Mouse (Mus musculus): Measurements from ENCODE around the gene Pianp.

The Pianp gene

DNA sequence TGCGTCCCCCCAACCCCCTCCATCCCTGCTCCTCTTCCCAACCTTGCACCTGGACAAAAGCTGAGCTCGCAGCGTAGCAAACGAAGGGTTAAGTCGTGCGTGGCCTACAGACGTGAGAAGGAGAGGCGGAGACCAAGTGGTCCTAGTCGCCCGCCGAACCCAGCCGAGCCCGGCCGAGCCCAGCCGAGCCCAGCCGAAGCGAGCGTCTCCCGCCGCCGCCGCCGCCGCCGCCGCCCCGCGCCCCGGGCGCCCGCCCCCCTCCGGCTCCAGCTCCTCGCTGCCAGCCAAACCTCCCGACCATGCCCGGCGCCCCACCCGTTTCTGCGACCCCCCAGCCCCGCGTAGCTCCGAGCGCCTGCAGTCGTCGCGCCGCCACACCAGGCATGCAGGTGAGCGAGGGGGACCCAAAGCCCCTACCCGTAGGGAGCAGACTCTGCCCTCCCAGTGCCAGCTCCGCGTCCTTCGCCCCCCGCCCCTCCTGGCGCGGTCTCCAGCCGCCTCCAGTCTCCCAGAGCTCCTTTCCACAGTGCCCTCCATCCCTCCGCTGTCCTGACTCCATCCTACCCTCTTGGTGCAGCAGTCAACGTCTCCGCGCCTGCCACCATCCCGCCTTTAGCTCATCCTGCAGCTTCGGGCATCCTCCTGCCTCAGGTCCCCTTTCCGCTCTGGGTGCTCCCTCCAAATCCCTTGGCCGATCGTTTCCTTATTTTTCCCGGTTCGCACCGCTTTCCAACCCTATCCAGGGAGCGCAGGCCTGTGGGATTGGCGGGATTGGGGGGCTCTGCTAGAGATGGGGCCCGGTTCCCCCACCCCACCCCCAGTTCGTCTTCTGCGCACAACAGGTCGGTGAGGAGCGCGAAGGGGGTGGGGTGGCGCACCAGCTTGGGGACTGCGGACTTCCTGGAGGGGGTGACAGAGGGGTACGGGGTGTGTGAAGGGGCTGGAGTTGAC lies at the start of gene Pianp:
Pianp (plus strand) TSS at position 144 of the 951 bp plus-strand sequence.
- DNase-seq (ENCODE audit: low spot score in 2 of 2), result peak; percentile 60 to 86

DNA sequence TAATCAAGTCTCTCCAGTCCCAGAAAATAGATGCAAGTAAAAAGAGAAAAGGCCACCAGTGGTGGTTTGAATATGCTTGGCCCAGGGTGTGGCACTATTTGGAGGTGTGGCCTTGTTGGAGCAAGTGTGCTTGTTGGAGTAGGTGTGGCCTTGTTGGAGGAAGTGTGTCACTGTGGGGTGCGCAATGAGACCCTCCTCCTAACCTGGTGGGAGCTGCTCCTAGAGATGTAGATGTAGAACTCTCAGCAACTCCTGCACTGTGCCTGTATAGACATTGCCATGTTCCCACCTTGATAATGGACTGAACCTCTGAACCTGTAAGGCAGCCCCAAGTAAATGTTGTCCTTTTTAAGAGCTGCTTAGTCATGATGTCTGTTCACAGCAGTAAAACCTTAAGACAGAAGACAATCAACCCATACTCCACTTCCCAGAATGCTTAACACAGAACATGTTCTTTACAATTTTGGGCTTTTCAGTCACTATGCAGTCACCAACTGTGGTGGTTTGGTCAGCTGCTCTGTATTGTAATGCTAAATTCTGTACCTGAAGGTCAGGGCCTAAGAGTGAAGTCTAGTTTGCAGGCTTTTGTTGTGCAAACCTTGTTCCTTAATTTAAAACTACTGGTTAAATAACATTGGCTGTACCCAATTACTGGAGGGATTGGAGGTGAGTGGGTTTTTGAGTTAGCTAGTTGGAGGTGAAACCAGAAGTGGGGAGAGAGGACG lies 42.3 kb upstream of the Pianp start:
- DNase-seq (ENCODE audit: low spot score in 2 of 2), result no peak

DNA sequence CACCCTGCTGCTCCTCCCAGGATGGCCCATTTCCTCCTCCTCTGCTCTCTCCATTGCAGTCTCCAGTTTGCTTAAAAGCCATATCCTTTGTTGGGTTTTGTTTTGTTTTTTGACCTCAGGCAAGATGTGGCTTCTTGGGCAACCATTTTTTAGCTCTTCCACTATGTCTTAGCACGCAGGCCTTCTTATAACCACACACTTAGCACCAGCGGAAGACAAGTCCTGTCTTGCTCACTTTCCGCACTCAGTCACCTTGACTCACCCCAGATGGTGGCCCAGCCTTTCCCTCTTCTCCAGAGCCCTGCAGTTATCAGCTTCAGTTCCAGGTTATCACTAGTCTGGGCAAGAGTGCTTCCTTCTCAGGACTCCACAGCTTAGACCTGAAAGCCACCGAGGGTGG lies 41.3 kb upstream of the Pianp start:
- no peak for DNase-seq (ENCODE audit: low spot score in 2 of 2)

DNA sequence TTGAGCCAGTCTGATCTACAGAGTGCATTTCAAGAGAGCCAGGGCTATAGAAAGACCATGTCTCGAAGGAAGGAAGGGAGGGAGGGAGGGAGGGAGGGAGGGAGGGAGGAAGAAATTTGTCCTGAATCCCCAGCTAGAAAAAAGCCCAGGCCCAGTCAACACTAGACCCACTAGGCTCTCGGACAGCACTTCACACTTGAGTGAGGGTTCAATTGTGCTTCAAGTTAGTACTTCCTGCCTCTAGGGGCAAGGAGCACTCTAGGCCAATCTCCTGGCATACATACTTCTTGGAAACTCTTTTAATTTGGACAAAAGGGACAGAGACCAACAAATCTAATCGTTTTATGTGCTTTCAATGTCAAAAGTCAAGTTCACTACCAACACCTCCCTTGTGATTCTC lies 38.4 kb upstream of the Pianp start:
- no peak for DNase-seq (ENCODE audit: low spot score in 2 of 2)

DNA sequence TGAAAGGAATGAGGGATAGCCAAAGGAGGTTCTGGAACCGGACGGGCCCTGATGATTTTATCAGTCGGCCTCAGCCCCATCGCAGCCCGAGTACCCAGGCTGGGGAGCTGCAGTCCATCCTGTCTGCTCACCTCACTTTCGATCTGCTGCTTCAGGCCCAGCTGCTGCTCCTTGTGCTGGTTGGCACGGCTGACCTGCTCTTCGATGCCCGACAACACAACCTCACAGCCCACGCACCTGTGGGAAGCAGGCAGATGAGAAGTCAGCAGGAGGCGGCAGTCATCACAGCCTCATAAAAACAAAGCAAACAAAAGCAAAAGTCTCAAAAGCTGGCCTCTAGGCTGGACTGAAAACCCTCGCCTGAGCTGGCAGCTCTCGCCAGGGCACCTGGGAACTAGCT lies 36.5 kb upstream of the Pianp start:
- DNase-seq (ENCODE audit: low spot score in 2 of 2), result no peak

- DNase-seq (ENCODE audit: low spot score in 2 of 2), result no peak
These were observed 35.5 kb upstream of the Pianp start for GRCm38 (mm10) chr6:124961021-124961420.

DNA sequence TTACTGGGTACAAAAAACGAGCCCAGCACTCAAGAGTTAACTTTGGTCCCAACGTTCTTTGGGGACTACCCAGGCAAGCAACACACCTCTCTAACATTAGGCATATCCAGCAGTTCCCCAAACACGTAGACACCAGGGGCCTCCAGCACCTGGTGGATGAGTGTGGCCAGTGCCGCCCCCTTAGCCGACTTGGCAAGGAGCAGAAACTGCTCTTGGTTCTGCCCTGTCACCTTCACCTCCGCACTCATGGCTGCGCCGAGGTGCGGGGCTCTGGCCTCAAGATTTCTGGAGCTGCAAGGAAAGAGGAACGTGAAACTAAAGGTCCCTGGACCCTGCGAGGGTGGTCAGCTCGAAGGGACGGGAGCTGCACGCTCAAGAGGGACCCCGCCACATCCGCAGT lies 31.9 kb upstream of the Pianp start:
- no peak for DNase-seq (ENCODE audit: low spot score in 2 of 2)

DNA sequence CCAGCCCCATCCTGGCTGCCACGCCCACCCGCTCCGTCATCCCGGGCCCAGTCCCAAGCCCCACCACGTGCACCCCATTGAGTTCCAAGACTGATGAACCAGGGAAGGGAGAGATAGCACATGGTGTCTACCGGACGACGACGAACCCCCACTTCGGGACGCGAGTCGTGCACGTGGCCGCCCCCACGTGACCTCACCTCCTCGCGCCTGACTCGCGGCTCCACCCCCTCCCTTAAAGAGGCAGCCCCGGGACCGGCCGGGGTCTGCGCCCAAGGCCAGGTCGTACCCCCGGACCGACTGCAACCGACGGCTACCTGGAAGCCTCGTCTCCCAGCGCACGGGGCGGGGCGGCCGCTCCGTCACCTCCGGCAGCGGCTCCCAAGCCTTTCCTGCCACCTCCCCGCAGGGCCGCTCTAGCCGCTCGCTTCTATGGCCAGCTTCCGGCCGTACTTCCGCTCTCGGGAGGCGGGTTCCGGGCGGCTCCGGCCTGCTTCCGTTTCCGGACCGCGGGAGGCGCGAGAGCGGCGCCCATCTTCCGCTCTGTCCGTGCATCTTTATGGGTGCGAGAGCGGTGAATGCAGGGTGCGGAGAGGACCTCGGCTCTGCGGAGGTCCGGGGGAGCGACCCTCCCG lies 31.3 kb upstream of the Pianp start, which contains the start of gene Cops7a:
Cops7a (minus strand) TSS at position 451 of the 632 bp plus-strand sequence.
- peak; percentile 93 to 95 for DNase-seq (ENCODE audit: low spot score in 2 of 2)

DNA sequence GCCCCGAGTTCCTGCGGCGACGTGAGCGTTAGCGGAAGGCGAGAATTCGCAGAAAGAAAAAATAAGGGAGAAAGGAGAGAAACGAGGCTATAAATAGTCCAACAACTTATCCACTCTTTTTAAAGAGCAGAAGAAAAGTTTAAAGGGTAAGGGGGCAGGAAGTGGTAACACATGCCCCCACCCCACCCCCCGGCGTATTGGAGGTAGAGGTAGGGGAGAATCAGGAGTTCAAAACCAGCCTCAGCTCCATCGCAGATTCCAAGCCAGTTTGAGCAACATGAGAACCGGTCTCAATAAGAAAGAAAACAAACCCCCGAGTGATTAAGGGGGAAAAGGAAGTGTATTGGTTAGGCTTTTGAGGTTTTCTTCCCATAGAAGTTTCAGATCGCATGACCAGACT lies 30.7 kb upstream of the Pianp start:
- DNase-seq (ENCODE audit: low spot score in 2 of 2), result peak in 1 of 2 experiments; percentile 14

GRCm38 (mm10) chr6:124966466-124967118 lies 29.9 kb upstream of the Pianp start:
- DNase-seq (ENCODE audit: low spot score in 2 of 2), result peak; percentile 4 to 32

GRCm38 (mm10) chr6:124967766-124968165 lies 28.7 kb upstream of the Pianp start:
- peak; percentile 21 to 58 for DNase-seq (ENCODE audit: low spot score in 2 of 2)

GRCm38 (mm10) chr6:124992241-124992640 lies 4.3 kb upstream of the Pianp start:
- DNase-seq (ENCODE audit: low spot score in 2 of 2), result no peak

DNA sequence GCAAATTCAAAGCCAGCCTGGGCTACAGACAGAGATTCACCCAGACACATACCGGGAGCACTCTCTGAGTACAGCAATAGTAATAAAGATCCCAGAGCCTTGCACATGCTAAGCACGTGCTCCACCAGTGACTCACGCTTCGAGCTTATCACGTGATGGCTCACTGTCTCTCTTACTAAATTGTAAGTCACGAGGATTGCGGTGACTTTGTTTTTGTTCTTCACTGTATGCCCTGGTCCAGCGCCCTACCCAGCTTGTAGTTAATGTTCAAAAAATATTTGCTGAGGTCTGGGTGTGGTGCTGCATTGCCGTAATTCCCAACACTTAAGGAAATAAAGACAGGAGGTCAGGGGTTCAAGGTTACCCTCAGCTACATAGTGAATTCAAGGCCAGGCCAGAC lies 3.1 kb upstream of the Pianp start:
- no peak for DNase-seq (ENCODE audit: low spot score in 2 of 2)

DNA sequence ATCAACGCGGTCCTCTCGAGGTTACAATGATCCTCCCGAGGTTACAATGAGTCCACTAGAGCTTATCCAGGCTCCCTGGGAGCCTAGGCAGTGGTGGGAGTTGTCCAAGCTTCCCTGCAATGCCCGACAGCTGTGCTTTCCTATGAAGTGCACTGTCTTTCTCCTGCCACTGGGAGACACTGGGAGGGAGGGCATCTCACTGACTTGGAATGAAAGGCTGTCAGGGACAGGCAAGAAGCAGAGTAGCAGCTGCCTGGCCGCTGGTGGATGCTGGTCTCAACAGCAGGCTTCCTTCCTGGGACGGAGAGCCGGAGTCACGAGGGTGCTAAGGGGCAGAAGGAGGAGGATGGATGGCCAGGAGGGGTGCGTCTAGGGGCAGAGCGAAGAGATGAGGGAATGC lies 2.6 kb upstream of the Pianp start:
- no peak for DNase-seq (ENCODE audit: low spot score in 2 of 2)

DNA sequence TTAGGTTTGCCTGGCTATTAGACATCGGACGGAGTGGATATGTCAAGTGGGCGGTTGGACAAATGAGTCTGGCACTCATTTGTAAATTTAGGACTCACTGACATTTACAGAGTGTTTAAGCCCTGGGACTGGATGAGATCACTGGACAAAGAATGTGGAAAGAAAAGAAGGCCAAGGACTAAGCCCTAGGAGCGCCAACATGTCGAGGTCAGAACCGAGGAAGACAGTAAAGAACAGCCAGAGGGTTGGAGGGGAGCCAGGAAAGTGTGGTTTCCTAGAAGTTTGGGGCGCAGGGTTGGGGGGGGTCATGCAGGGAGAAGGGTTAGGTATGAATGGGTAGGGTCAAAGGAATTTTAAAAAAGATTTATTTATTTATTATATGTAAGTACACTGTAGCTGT lies 1.2 kb upstream of the Pianp start:
- DNase-seq (ENCODE audit: low spot score in 2 of 2), result no peak

DNA sequence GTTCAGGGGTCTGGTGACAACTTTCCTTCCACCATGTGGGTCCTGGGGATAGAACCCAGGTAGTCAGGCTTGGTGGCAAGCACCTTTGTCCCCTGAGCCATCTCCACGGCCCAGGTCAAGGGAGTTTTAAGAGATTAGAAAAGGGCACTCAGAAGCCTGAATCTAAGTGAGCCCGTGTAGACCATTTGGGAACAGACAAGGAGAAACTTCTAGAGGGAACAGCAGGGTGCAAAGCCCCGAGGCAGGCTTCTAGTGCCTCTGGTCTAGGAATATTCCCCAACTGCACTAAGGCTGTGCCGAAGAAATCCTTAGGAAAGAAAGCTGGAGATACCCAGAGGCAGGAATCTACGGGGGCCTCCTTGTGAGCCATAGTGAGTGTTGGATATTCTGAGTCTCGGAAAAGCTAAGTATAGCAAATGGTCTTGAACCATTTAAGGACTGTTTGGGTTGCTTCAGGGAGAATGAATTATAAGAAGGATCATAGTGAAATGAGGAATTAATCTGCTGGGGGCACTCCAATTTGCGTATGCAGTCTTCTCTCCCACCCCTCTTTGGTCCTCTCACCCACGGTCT lies 577 bp upstream of the Pianp start:
- DNase-seq (ENCODE audit: low spot score in 2 of 2), result no peak

DNA sequence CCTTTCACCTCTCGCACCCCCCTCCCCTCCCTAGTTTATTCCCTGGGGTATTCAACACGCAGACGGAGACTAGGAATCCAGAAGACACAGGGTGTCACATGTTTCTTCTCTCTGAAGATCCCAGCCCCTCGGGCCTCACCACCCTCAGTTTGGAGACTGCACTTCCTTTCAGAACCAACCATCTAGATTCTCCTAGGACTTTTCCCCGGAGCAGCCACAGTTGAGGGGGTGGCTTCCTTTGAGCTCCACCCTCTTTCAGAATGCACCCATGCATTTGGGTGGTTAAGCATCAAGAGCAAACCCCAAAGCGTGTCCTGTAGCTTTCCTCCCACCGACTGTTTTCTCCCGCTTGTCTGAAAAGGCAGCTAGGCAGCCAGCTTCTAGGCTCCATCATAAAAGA lies 1.6 kb downstream of the Pianp start:
- DNase-seq (ENCODE audit: low spot score in 2 of 2), result no peak

GRCm38 (mm10) chr6:124999091-124999490 lies 2.6 kb downstream of the Pianp start:
- DNase-seq (ENCODE audit: low spot score in 2 of 2), result no peak

DNA sequence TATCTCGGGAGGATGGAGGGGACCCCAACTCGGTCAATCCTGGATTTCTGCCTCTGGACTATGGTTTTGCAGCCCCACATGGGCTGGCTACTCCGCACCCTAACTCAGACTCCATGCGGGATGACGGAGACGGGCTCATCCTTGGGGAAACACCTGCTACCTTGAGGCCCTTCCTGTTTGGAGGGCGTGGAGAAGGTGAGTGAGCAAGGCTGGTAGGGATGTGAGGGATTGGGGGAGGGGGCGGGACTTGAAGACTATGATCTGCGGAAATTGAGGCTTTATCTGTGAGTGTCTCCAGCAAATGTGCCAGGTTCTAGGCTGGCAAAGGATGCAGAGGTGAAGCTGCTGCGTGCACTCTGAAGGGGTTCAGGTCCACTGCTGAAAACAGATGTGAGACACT lies 3.1 kb downstream of the Pianp start:
- DNase-seq (ENCODE audit: low spot score in 2 of 2), result no peak

DNA sequence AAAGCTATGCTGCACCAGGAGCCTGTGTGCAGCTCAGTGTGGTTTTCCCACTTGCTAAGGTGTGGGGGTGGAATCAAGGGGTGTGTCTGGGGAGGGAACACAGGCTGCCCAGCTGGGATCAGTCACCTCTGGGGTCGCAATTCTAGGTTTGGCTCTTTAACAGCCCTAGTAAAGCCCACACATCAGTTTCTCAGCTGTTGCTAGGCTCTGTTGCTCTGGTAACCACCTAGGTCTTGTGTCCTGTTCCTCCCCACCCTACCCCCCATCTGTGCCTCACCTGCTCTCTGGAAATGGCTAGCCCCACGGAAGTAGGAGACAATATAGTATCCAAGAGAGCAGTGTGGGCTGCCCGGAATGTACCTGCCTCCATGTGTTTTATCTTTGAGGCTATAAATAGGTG lies 7.2 kb downstream of the Pianp start:
- DNase-seq (ENCODE audit: low spot score in 2 of 2), result no peak

DNA sequence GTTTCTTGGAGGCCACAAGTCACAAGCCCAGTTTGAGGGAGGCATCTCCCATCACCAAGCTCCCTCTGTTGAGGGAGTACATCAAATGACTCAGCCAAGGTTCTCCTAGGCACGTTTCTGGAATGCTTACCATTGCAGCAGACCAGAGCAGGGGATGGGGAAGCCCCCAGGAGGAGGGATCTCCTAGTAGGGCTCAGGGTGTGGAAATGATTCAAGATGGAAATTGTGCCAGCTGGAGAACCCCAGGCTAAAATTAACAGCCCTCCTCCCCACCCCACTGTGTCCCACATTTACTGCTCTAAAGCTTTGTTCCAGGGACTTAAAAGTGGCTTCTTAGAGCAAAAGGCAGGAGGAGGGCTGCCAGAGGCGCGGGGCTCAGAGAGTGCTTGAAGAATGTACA lies 8.6 kb downstream of the Pianp start:
- DNase-seq (ENCODE audit: low spot score in 2 of 2), result no peak

DNA sequence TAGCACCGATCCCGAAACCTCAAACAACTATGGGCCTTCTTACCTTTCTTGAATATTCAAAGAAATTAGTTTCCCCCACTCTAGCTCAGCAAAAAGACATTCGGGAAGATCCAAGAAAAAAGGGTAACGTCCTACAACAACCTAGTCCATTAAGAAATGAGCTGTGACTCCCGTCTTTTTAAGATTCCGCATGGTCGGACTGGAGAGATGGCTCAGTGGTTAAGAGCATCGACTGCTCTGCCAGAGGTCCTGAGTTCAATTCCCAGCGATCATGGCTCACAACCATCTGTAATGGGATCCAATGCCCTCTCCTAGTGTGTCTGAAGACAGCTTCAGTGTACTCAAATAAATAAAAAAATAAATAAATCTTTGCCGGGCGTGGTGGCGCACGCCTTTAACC lies 11.6 kb downstream of the Pianp start:
- no peak for DNase-seq (ENCODE audit: low spot score in 2 of 2)

All from thymus, postnatal 10 days (tissue).